Mouse (Mus musculus): ENCODE measurements around the gene Tiam2.

The Tiam2 gene

DNA sequence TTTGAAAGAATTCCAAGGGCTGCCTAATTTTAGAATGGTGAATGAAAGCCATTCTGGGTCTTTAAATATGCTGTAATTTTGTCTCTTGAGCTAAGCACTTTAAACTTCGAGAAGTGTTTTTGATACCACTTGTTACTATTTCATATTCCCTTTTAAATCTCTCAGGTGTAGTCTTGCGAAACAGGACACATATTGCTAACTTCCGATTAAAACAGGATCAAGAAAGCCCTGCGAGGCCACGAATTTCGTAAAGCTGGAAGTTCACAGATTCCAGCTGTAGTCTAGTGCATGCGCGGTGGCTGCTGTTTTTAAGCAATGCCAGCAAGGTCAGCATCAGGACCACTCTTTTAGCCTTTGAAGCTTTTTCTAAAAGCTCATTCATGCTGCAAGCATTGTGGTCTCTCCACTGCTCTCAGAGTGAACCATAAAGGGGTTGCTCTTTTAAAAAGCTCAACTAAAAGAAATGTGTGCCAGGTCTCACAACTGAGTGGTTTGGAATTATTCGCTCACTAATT, 232.0 kb downstream of the Tiam2 start:
- no peak for DNase-seq (ENCODE audit: low spot score in 2 of 2)

DNA sequence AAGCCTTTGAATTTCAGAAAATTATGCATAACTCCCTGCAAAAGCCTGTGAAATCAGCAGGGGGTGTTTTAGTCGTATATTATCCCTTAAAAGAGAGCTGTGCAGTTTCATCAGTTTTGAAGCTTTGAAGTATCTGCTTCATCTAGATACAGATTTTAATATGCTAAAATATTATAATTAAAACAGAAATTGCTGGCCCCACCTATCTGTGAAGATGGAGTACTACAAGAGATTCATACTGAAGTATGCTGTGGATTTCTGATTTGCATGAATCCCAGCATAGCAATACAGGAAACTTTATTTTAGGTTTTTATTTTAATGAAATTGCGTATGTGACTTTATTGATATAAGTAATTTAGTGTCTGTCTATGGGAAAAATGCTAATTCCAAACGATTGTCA, 234.2 kb downstream of the Tiam2 start:
- no peak for DNase-seq (ENCODE audit: low spot score in 2 of 2)

DNA sequence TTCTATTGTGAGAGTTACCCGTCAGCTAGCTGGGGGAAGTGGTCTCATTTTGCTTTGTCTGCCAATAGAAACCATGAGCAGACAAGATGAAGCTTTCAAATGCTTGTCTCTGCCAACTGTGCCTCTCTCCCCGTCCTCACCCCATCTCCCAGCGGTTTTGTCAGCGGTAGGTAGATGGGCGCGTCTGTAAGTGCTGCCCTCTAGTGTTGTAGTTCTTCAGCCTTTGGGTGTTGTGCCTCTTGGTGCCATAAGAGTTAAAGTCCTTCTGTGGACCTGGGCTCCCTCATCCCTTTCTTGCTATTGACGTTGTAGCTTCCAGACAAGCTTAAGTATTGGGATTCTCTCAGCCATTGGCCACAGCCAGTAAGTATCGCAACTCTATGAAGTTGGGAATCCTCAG, 236.0 kb downstream of the Tiam2 start:
- no peak for DNase-seq (ENCODE audit: low spot score in 2 of 2)

DNA sequence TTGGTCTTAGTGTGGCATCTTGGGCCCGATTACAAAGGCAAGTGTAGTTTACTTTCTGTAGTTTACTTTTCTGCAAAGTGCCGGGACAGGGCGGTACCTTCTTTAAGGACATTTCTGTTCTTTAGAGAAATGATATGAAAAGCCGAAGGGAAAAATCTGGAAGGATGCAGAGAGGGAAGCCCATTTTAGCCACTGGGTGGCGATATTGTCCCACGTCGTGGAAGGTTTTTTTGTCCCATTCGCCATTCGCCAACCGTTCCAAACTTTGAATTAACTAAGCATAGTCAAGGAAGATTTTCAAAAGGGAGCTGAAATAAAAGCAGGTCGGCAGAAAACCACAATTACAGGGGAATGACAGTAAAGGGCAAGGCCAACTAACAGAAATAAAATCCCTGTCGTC, 244.5 kb downstream of the Tiam2 start:
- DNase-seq (ENCODE audit: low spot score in 2 of 2): peak; percentile 76 to 81

Data from frontal cortex, postnatal 25 days (tissue).